Mouse (Mus musculus) thymus, postnatal 14 days (tissue): ENCODE results near the gene Gm5798.
"Not testable (repeated sequence)": the region's sequence is repeated elsewhere in the genome, so short reads cannot be mapped to it uniquely, and the experiment has no call there.

Experiments used
- DNase-seq: peaks from one replicate; pipeline ENCODE4 v3.0.0; 2021

Gm5798 gene

GRCm38 (mm10) chr14:41348309-41348708 lies at the start of gene Gm5798:
TSS of gene Gm5798 (plus strand) at chr14:41348609.
- DNase-seq, result not testable (repeated sequence)

- not testable (repeated sequence) for DNase-seq
These were observed 37.9 kb downstream of the Gm5798 start, which contains the start of gene Gm7945 for GRCm38 (mm10) chr14:41386279-41386678. TSS of gene Gm7945 (minus strand) at chr14:41386379.
